Mouse (Mus musculus) lung, embryonic 15.5 days (tissue): Measurements from ENCODE around the gene Prkg1. TPM values are rescaled to one million over a fixed set of nuclear protein-coding genes. Genes with fewer than 3 reads are reported as not detected.
A peak's percentile ranks its signal among the peaks of the same experiment; 100 is the strongest.
"Not testable (repeated sequence)": the region's sequence is repeated elsewhere in the genome, so short reads cannot be mapped to it uniquely, and the experiment has no call there.

ENCODE experiments used
- ATAC-seq: fragments of 200-750 bp; cut with Nextera tagmentation; 2 replicates; pipeline ENCODE4 v1.8.0; 2017; ENCODE audit warnings: moderate number of reproducible peaks, borderline replicate concordance; ENCODE audit not compliant: low FRiP score, low TSS enrichment; ENCODE audit errors: extremely low read depth
- H3K27ac ChIP-seq: fragments of 300-500 bp; sonication (generic); 2 replicates; pipeline ENCODE4 v1.5.1; 2015; ENCODE audit warnings: moderate library complexity, mild to moderate bottlenecking, inconsistent platforms
- H3K27me3 ChIP-seq: fragments of 300-500 bp; sonication (generic); 2 replicates; pipeline ENCODE4 v1.6.1; 2015; ENCODE audit warnings: inconsistent platforms
- H3K36me3 ChIP-seq: fragments of 300-500 bp; sonication (generic); 2 replicates; pipeline ENCODE4 v1.6.1; 2015; ENCODE audit warnings: inconsistent platforms
- H3K4me1 ChIP-seq: fragments of 300-500 bp; sonication (generic); 2 replicates; pipeline ENCODE4 v1.6.1; 2015; ENCODE audit warnings: inconsistent platforms
- H3K4me2 ChIP-seq: fragments of 300-500 bp; sonication (generic); 2 replicates; pipeline ENCODE4 v1.6.1; 2015; ENCODE audit warnings: inconsistent platforms, mild to moderate bottlenecking, moderate library complexity
- H3K4me3 ChIP-seq: fragments of 300-500 bp; sonication (generic); 2 replicates; pipeline ENCODE4 v1.5.1; 2015; ENCODE audit warnings: mild to moderate bottlenecking, inconsistent platforms
- H3K9ac ChIP-seq: fragments of 300-500 bp; sonication (generic); 2 replicates; pipeline ENCODE4 v1.6.1; 2015; ENCODE audit warnings: inconsistent platforms
- H3K9me3 ChIP-seq: fragments of 300-500 bp; sonication (generic); 2 replicates; pipeline ENCODE4 v1.6.1; 2016; ENCODE audit warnings: inconsistent platforms
- WGBS: fragments of 180-500 bp; shearing (Covaris S2); methylation state at CpG from one replicate; pipeline ENCODE4 v1.1.7; 2015; 5-methylcytosine and 5-hydroxymethylcytosine counted together
- polyA plus RNA-seq: library from polyadenylated mRNA; unstranded; fragments of >200 nt; fragmentation: Nextera tagmentation; extraction: Ambion mirVana; gene quantifications from 2 replicates; pipeline ENCODE4 v1.2.1, GENCODE M21; 2015

The Prkg1 gene
- polyA plus RNA-seq, 1 experiment from 2014 or later = 6.5 TPM

- Histone ChIP-seq H3K27me3 (no peaks in the 10 kb centered on the region), H3K4me2 (no peak overlapping the region), H3K36me3 (no peaks in the 10 kb centered on the region), H3K4me3 (no peak overlapping the region), H3K27ac (no peak overlapping the region), H3K9ac (no peak overlapping the region), H3K4me1 (no peaks in the 10 kb centered on the region), H3K9me3 (no peaks in the 10 kb centered on the region)
- no peak for ATAC-seq
- WGBS = 79% methylated on average over 3 of the region's 3 CpGs
Measured at GRCm38 (mm10) chr19:30586366-30586765, 1178.5 kb downstream of the Prkg1 start.

- Histone ChIP-seq H3K9me3 (no peaks in the 10 kb centered on the region), H3K4me2 (no peak overlapping the region), H3K36me3 (no peaks in the 10 kb centered on the region), H3K27ac (no peak overlapping the region), H3K9ac (no peak overlapping the region), H3K4me3 (no peak overlapping the region), H3K27me3 (no peaks in the 10 kb centered on the region), H3K4me1 (no peaks in the 10 kb centered on the region)
- ATAC-seq = no peak
- WGBS = 76% methylated on average over 6 of the region's 6 CpGs
Measured at GRCm38 (mm10) chr19:30564516-30564915, 1200.3 kb downstream of the Prkg1 start.

- WGBS = 85% methylated on average over 3 of the region's 3 CpGs
- H3K4me3 ChIP-seq = no peak overlapping the region
Measured at GRCm38 (mm10) chr19:30563876-30564275, 1201.0 kb downstream of the Prkg1 start.

GRCm38 (mm10) chr19:30558024-30558423 is 1206.8 kb downstream of the Prkg1 start:
- peaks cover 7% of the 10 kb centered on the region; the same call in 1 of the 2 replicates for H3K27me3 ChIP-seq
- no peak overlapping the region for H3K9ac ChIP-seq
- no peaks in the 10 kb centered on the region for H3K36me3 ChIP-seq
- ATAC-seq = no peak
- H3K4me2 ChIP-seq = no peak overlapping the region
- no peaks in the 10 kb centered on the region for H3K4me1 ChIP-seq
- H3K9me3 ChIP-seq = no peaks in the 10 kb centered on the region
- no peak overlapping the region for H3K27ac ChIP-seq
- no peak overlapping the region for H3K4me3 ChIP-seq

More at GRCm38 (mm10) chr19:30563876-30564275, 1201.0 kb downstream of the Prkg1 start:
- H3K36me3 ChIP-seq = no peaks in the 10 kb centered on the region
- no peak for ATAC-seq
- H3K27me3 ChIP-seq = no peaks in the 10 kb centered on the region
- no peak overlapping the region for H3K27ac ChIP-seq
- no peaks in the 10 kb centered on the region for H3K4me1 ChIP-seq
- no peaks in the 10 kb centered on the region for H3K9me3 ChIP-seq
- H3K9ac ChIP-seq = no peak overlapping the region
- no peak overlapping the region for H3K4me2 ChIP-seq

GRCm38 (mm10) chr19:30554467-30554881 is 1210.4 kb downstream of the Prkg1 start:
- Histone ChIP-seq H3K27me3 (peaks cover 36% of the 10 kb centered on the region), H3K9ac (no peak overlapping the region), H3K27ac (no peak overlapping the region), H3K4me2 (peak overlapping the region; percentile 53), H3K4me3 (peak overlapping the region; percentile 21), H3K9me3 (no peaks in the 10 kb centered on the region), H3K4me1 (0 out of 2 replicates have a peak, but pooled peaks cover 7% of the 10 kb centered on the region), H3K36me3 (no peaks in the 10 kb centered on the region)
- peak; percentile 59; the same call in 1 of the 2 replicates for ATAC-seq
- WGBS = under 1% methylated on average over 12 of the region's 12 CpGs

DNA sequence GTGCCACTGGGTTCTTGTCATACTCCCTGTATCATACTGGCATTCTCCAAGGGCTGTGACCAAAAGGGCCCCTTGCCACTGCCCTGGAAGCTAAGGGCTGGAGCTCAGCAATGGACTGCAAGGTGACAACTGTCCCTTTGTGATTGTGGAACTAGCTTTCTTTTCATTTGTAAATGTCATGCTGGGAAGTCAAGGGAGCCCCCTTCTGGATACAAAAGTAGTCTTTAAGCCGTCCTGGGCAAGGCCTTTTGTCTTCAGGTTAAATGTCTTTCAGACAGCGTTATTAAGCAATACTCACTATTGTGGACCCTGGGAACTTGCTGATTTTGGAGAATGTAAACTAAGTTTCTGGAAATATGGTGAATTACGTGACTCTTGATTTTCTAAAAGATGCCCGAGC is 1211.1 kb downstream of the Prkg1 start:
- ATAC-seq = no peak
- no peak overlapping the region for H3K4me2 ChIP-seq
- H3K9me3 ChIP-seq = no peaks in the 10 kb centered on the region
- H3K4me3 ChIP-seq = no peak overlapping the region
- H3K27me3 ChIP-seq = peaks cover 44% of the 10 kb centered on the region
- H3K9ac ChIP-seq = no peak overlapping the region
- no peaks in the 10 kb centered on the region for H3K36me3 ChIP-seq
- H3K27ac ChIP-seq = no peak overlapping the region
- WGBS = 29% methylated on average over 4 of the region's 4 CpGs
- H3K4me1 ChIP-seq = peaks cover 14% of the 10 kb centered on the region

DNA sequence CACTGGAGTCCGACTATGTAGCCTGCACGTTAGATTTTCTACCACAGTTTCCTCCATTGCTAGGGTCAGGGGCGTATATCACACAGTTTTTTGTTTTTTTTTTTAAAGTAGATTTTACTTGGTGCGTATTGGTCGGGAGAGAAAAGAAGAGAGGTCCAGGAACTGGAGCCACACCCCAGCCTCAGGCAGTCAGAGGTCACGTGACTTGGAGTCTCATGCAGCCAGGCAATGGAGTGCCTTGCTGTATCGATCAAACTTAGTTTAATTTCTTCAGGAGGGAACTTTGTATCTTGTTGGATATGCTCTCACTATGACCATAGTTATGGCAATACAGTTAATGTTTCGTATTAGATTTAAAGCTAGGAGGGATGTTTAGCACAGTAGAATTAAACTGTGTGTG is 1212.6 kb downstream of the Prkg1 start:
- H3K36me3 ChIP-seq = no peaks in the 10 kb centered on the region
- H3K4me3 ChIP-seq = no peak overlapping the region
- H3K4me2 ChIP-seq = no peak overlapping the region
- no peak overlapping the region for H3K27ac ChIP-seq
- peaks cover 17% of the 10 kb centered on the region for H3K4me1 ChIP-seq
- ATAC-seq = no peak
- no peak overlapping the region for H3K9ac ChIP-seq
- WGBS = 69% methylated on average over 8 of the region's 8 CpGs
- H3K27me3 ChIP-seq = peaks cover 58% of the 10 kb centered on the region
- H3K9me3 ChIP-seq = no peaks in the 10 kb centered on the region

GRCm38 (mm10) chr19:30549854-30550647 is 1214.8 kb downstream of the Prkg1 start:
- H3K36me3 ChIP-seq = no peaks in the 10 kb centered on the region
- peak overlapping the region; percentile 31 for H3K4me3 ChIP-seq
- peak overlapping the region; percentile 63 for H3K4me2 ChIP-seq
- H3K27me3 ChIP-seq = peaks cover 71% of the 10 kb centered on the region
- H3K4me1 ChIP-seq = peaks cover 17% of the 10 kb centered on the region
- ATAC-seq = no peak
- no peaks in the 10 kb centered on the region for H3K9me3 ChIP-seq
- H3K27ac ChIP-seq = no peak overlapping the region
- H3K9ac ChIP-seq = no peak overlapping the region
- 3% methylated on average over 17 of the region's 17 CpGs for WGBS

GRCm38 (mm10) chr19:30549044-30549853 is 1215.6 kb downstream of the Prkg1 start, which contains the start of gene Dkk1:
TSS of gene Dkk1 (minus strand) at chr19:30549665.
- H3K9me3 ChIP-seq = no peaks in the 10 kb centered on the region
- H3K4me3 ChIP-seq = peak within 1 kb of the TSS; percentile 31
- ATAC-seq = peak; percentile 84
- H3K4me1 ChIP-seq = peaks cover 17% of the 10 kb centered on the region
- no peak within 1 kb of the TSS for H3K27ac ChIP-seq
- H3K36me3 ChIP-seq = no peaks in the 10 kb centered on the region
- WGBS = under 1% methylated on average over 26 of the region's 26 CpGs
- peak within 1 kb of the TSS; percentile 63 for H3K4me2 ChIP-seq
- no peak within 1 kb of the TSS for H3K9ac ChIP-seq
- H3K27me3 ChIP-seq = peaks cover 71% of the 10 kb centered on the region

DNA sequence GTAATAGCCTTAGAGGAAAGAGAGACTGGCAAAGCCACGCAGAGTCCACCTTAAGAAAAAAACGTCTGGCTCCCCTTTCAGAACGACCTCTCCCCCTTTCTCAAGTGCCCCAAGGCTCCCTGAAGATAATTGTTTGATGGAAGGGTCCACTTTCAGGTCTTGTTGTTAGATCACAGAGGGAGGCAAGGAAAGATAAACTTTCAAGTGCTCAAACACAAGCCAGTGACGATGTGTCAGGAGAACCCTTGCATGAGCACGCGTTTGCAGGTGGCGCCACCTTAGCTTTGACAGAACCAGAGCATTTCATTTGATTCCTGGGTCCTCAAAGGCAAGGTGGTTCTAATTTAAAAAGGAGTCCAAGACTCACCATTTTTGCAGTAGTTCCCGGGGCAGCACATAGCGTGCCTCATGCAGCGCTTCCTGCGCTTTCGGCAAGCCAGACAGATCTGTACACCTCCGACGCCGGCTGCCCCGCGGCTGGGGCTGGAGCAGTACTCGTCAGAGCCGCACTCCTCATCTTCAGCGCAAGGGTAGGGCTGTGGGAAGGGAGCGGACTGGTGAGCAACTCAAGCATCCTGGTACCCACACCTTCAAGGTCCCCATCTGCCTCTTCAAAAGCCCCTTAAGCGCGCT is 1216.3 kb downstream of the Prkg1 start:
- Histone ChIP-seq H3K4me2 (peak overlapping the region; percentile 63), H3K9ac (no peak overlapping the region), H3K4me3 (peak overlapping the region; percentile 31), H3K4me1 (peaks cover 17% of the 10 kb centered on the region), H3K36me3 (no peaks in the 10 kb centered on the region), H3K27me3 (peaks cover 69% of the 10 kb centered on the region), H3K9me3 (no peaks in the 10 kb centered on the region), H3K27ac (no peak overlapping the region)
- ATAC-seq = no peak
- 2% methylated on average over 23 of the region's 23 CpGs for WGBS

DNA sequence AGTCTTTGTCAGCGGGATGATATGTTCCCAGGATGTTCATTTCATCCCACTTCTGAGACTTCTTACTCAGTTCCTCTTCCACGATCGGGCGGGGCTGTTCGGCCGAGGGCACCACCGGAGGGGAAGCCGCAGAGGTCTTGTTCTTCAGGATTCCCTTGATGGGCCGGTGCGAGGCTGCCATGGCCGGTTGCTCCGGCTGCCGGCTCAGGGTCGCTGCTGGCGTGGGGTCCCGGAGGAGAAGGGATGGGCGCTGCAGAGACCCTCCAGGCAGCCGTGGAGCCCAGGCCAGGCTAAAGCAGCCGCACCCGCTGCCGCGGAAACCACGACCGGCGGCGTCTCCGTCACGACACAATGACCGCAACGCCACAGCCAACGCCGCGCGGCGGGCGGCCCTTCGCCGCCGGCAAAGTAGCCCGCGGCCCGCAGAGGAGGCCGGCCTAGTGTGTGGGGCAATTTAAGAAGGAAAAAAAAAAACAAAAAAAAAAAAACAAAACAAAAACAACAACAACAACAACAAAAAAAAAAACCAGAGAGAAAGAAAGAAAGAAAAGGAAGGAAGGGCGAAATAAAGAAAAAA is 1225.4 kb downstream of the Prkg1 start:
- H3K9me3 ChIP-seq, H3K36me3 ChIP-seq, H3K27ac ChIP-seq, ATAC-seq, H3K4me1 ChIP-seq: not testable (repeated sequence)
- Histone ChIP-seq H3K9ac (peak overlapping the region; percentile 24; the same call in 1 of the 2 replicates), H3K4me3 (peak overlapping the region; percentile 43), H3K4me2 (peak overlapping the region; percentile 85), H3K27me3 (peaks cover 16% of the 10 kb centered on the region)
- 1% methylated on average over 43 of the region's 44 CpGs for WGBS
